Mouse (Mus musculus): ENCODE data around the gene P2ry14. TPM values are rescaled to one million over a fixed set of nuclear protein-coding genes. Genes with fewer than 3 reads are reported as not detected.

Gene P2ry14
- 3.3 and 3.8 TPM in 2 replicates for polyA plus RNA-seq (2015; fragmentation: Nextera tagmentation; extraction: Ambion mirVana)

GRCm38 (mm10) chr3:59153424-59153823, at the start of gene P2ry14:
TSS of gene P2ry14 (minus strand) at chr3:59153618.
- no peaks in the 10 kb centered on the region for H3K9me3 ChIP-seq
- no peaks in the 10 kb centered on the region for H3K4me1 ChIP-seq (replicated peaks)
- H3K4me3 ChIP-seq = no peak within 1 kb of the TSS
- no peak within 1 kb of the TSS for H3K27ac ChIP-seq (replicated peaks)
- no peak within 1 kb of the TSS for H3K4me2 ChIP-seq
- H3K9ac ChIP-seq = no peak within 1 kb of the TSS
- no peaks in the 10 kb centered on the region for H3K36me3 ChIP-seq
- no peaks in the 10 kb centered on the region for H3K27me3 ChIP-seq
- ATAC-seq (ENCODE audit: low FRiP score, low read depth) = no peak
- 84% methylated on average over 5 of the region's 5 CpGs for WGBS

GRCm38 (mm10) chr3:59197329-59197948, 44.0 kb upstream of the P2ry14 start:
- no peaks in the 10 kb centered on the region for H3K9me3 ChIP-seq
- no peak for ATAC-seq (ENCODE audit: low FRiP score, low read depth)
- no peaks in the 10 kb centered on the region for H3K4me1 ChIP-seq (replicated peaks)
- H3K27me3 ChIP-seq = no peaks in the 10 kb centered on the region
- H3K9ac ChIP-seq = no peak overlapping the region
- H3K4me2 ChIP-seq = no peak overlapping the region
- 79% methylated on average over 4 of the region's 4 CpGs for WGBS
- no peak overlapping the region for H3K27ac ChIP-seq (replicated peaks)
- H3K4me3 ChIP-seq = no peak overlapping the region
- H3K36me3 ChIP-seq = no peaks in the 10 kb centered on the region

- H3K4me1 ChIP-seq (replicated peaks) = no peaks in the 10 kb centered on the region
- no peak within 1 kb of the TSS for H3K4me3 ChIP-seq
- WGBS = 90% methylated on average over 7 of the region's 7 CpGs
- H3K9ac ChIP-seq = no peak within 1 kb of the TSS
- H3K36me3 ChIP-seq = no peaks in the 10 kb centered on the region
- H3K9me3 ChIP-seq = no peaks in the 10 kb centered on the region
- no peak for ATAC-seq (ENCODE audit: low FRiP score, low read depth)
- H3K27ac ChIP-seq (replicated peaks) = no peak within 1 kb of the TSS
- H3K27me3 ChIP-seq = no peaks in the 10 kb centered on the region
- H3K4me2 ChIP-seq = no peak within 1 kb of the TSS
Observed at GRCm38 (mm10) chr3:59194938-59195337, 41.5 kb upstream of the P2ry14 start, which contains the start of gene Gpr87. TSS of gene Gpr87 (minus strand) at chr3:59195104.

GRCm38 (mm10) chr3:59194099-59194498, 40.7 kb upstream of the P2ry14 start:
- Histone ChIP-seq H3K4me3 (no peak overlapping the region), H3K9me3 (no peaks in the 10 kb centered on the region), H3K27ac (replicated peaks) (no peak overlapping the region), H3K27me3 (no peaks in the 10 kb centered on the region), H3K4me2 (no peak overlapping the region), H3K9ac (no peak overlapping the region), H3K36me3 (no peaks in the 10 kb centered on the region), H3K4me1 (replicated peaks) (no peaks in the 10 kb centered on the region)
- ATAC-seq (ENCODE audit: low FRiP score, low read depth) = no peak
- 92% methylated on average over 7 of the region's 7 CpGs for WGBS

GRCm38 (mm10) chr3:59191674-59192073, 38.3 kb upstream of the P2ry14 start:
- ATAC-seq (ENCODE audit: low FRiP score, low read depth) = no peak
- H3K4me2 ChIP-seq = no peak overlapping the region
- no peaks in the 10 kb centered on the region for H3K27me3 ChIP-seq
- H3K4me3 ChIP-seq = no peak overlapping the region
- 96% methylated on average over 6 of the region's 6 CpGs for WGBS
- no peaks in the 10 kb centered on the region for H3K9me3 ChIP-seq
- H3K27ac ChIP-seq (replicated peaks) = no peak overlapping the region
- H3K36me3 ChIP-seq = no peaks in the 10 kb centered on the region
- H3K9ac ChIP-seq = no peak overlapping the region
- no peaks in the 10 kb centered on the region for H3K4me1 ChIP-seq (replicated peaks)

- Histone ChIP-seq H3K27me3 (no peaks in the 10 kb centered on the region), H3K4me3 (no peak overlapping the region), H3K9me3 (no peaks in the 10 kb centered on the region), H3K9ac (no peak overlapping the region), H3K36me3 (no peaks in the 10 kb centered on the region), H3K27ac (replicated peaks) (no peak overlapping the region), H3K4me1 (replicated peaks) (no peaks in the 10 kb centered on the region), H3K4me2 (no peak overlapping the region)
- ATAC-seq (ENCODE audit: low FRiP score, low read depth) = no peak
- WGBS = 87% methylated on average over 4 of the region's 4 CpGs
Observed at GRCm38 (mm10) chr3:59187336-59187735, 33.9 kb upstream of the P2ry14 start.

GRCm38 (mm10) chr3:59185662-59186061, 32.2 kb upstream of the P2ry14 start:
- H3K27me3 ChIP-seq = no peaks in the 10 kb centered on the region
- no peak overlapping the region for H3K4me2 ChIP-seq
- H3K9ac ChIP-seq = no peak overlapping the region
- no peak overlapping the region for H3K4me3 ChIP-seq
- no peak overlapping the region for H3K27ac ChIP-seq (replicated peaks)
- WGBS = 86% methylated on average over 4 of the region's 4 CpGs
- no peak for ATAC-seq (ENCODE audit: low FRiP score, low read depth)
- H3K4me1 ChIP-seq (replicated peaks) = no peaks in the 10 kb centered on the region
- H3K36me3 ChIP-seq = no peaks in the 10 kb centered on the region
- H3K9me3 ChIP-seq = no peaks in the 10 kb centered on the region

GRCm38 (mm10) chr3:59182129-59182528, 28.7 kb upstream of the P2ry14 start:
- ATAC-seq (ENCODE audit: low FRiP score, low read depth) = no peak
- Histone ChIP-seq H3K4me2 (no peak overlapping the region), H3K4me3 (no peak overlapping the region), H3K9ac (no peak overlapping the region), H3K36me3 (no peaks in the 10 kb centered on the region), H3K27me3 (no peaks in the 10 kb centered on the region), H3K9me3 (no peaks in the 10 kb centered on the region), H3K27ac (replicated peaks) (no peak overlapping the region), H3K4me1 (replicated peaks) (no peaks in the 10 kb centered on the region)

GRCm38 (mm10) chr3:59181134-59181533, 27.7 kb upstream of the P2ry14 start:
- no peaks in the 10 kb centered on the region for H3K27me3 ChIP-seq
- H3K4me2 ChIP-seq = no peak overlapping the region
- no peak overlapping the region for H3K4me3 ChIP-seq
- H3K4me1 ChIP-seq (replicated peaks) = no peaks in the 10 kb centered on the region
- H3K9me3 ChIP-seq = no peaks in the 10 kb centered on the region
- no peak overlapping the region for H3K9ac ChIP-seq
- no peak for ATAC-seq (ENCODE audit: low FRiP score, low read depth)
- H3K27ac ChIP-seq (replicated peaks) = no peak overlapping the region
- no peaks in the 10 kb centered on the region for H3K36me3 ChIP-seq
- 64% methylated on average over 5 of the region's 5 CpGs for WGBS

GRCm38 (mm10) chr3:59176871-59177270, 23.5 kb upstream of the P2ry14 start:
- Histone ChIP-seq H3K27me3 (no peaks in the 10 kb centered on the region), H3K4me3 (no peak overlapping the region), H3K36me3 (no peaks in the 10 kb centered on the region), H3K4me2 (no peak overlapping the region), H3K4me1 (replicated peaks) (no peaks in the 10 kb centered on the region), H3K27ac (replicated peaks) (no peak overlapping the region), H3K9me3 (no peaks in the 10 kb centered on the region), H3K9ac (no peak overlapping the region)
- WGBS = 66% methylated on average over 5 of the region's 5 CpGs
- no peak for ATAC-seq (ENCODE audit: low FRiP score, low read depth)

GRCm38 (mm10) chr3:59175234-59175633, 21.8 kb upstream of the P2ry14 start:
- Histone ChIP-seq H3K36me3 (no peaks in the 10 kb centered on the region), H3K4me3 (no peak overlapping the region), H3K9me3 (no peaks in the 10 kb centered on the region), H3K9ac (no peak overlapping the region), H3K4me2 (no peak overlapping the region), H3K27ac (replicated peaks) (no peak overlapping the region), H3K27me3 (no peaks in the 10 kb centered on the region), H3K4me1 (replicated peaks) (no peaks in the 10 kb centered on the region)
- 47% methylated on average over 5 of the region's 5 CpGs for WGBS
- peak; percentile 83 for ATAC-seq (ENCODE audit: low FRiP score, low read depth)

GRCm38 (mm10) chr3:59174426-59175154, 21.2 kb upstream of the P2ry14 start:
- H3K27me3 ChIP-seq = no peaks in the 10 kb centered on the region

More at GRCm38 (mm10) chr3:59174426-59175154, 21.2 kb upstream of the P2ry14 start:
- 87% methylated on average over 6 of the region's 6 CpGs for WGBS
- Histone ChIP-seq H3K9me3 (no peaks in the 10 kb centered on the region), H3K9ac (no peak overlapping the region), H3K4me3 (no peak overlapping the region), H3K27ac (replicated peaks) (no peak overlapping the region), H3K4me2 (no peak overlapping the region), H3K4me1 (replicated peaks) (no peaks in the 10 kb centered on the region), H3K36me3 (no peaks in the 10 kb centered on the region)
- ATAC-seq (ENCODE audit: low FRiP score, low read depth) = no peak
